Mouse (Mus musculus): ENCODE data around the gene Acot11. TPM values are rescaled to one million over a fixed set of nuclear protein-coding genes. Genes with fewer than 3 reads are reported as not detected.
"Not testable (repeated sequence)": the region's sequence is repeated elsewhere in the genome, so short reads cannot be mapped to it uniquely, and the experiment has no call there.

Gene Acot11
- polyA plus RNA-seq, 1 experiment: 4.8 TPM

- Histone ChIP-seq H3K4me3 (ENCODE audit: insufficient read depth, low read length) (no peak overlapping the region), H3K4me1 (ENCODE audit: control insufficient read depth, insufficient read depth, low read length) (no peaks in the 10 kb centered on the region), H3K27ac (ENCODE audit: insufficient read depth, low read length) (no peak overlapping the region)
- TF ChIP-seq POLR2A (IDR thresholded peaks at IDR 0.05; ENCODE audit: low read depth, low read length): no peak
- TF ChIP-seq CTCF (IDR thresholded peaks at IDR 0.05; ENCODE audit: borderline replicate concordance, insufficient read depth, low read length): peak; percentile 78
These were observed 55.1 kb downstream of the Acot11 start for GRCm38 (mm10) chr4:106749699-106750098.

- Histone ChIP-seq H3K4me1 (ENCODE audit: control insufficient read depth, insufficient read depth, low read length) (no peaks in the 10 kb centered on the region), H3K4me3 (ENCODE audit: insufficient read depth, low read length) (no peak overlapping the region), H3K27ac (ENCODE audit: insufficient read depth, low read length) (no peak overlapping the region)
- no peak for TF ChIP-seq POLR2A (IDR thresholded peaks at IDR 0.05; ENCODE audit: low read depth, low read length)
- no peak for TF ChIP-seq CTCF (IDR thresholded peaks at IDR 0.05; ENCODE audit: borderline replicate concordance, insufficient read depth, low read length)
These were observed 57.7 kb downstream of the Acot11 start for GRCm38 (mm10) chr4:106747001-106747580.

- Histone ChIP-seq H3K4me3 (ENCODE audit: insufficient read depth, low read length) (no peak overlapping the region), H3K4me1 (ENCODE audit: control insufficient read depth, insufficient read depth, low read length) (no peaks in the 10 kb centered on the region), H3K27ac (ENCODE audit: insufficient read depth, low read length) (no peak overlapping the region)
- TF ChIP-seq CTCF (IDR thresholded peaks at IDR 0.05; ENCODE audit: borderline replicate concordance, insufficient read depth, low read length) (no peak), POLR2A (IDR thresholded peaks at IDR 0.05; ENCODE audit: low read depth, low read length) (no peak)
These were observed 58.9 kb downstream of the Acot11 start for GRCm38 (mm10) chr4:106745862-106746261.

GRCm38 (mm10) chr4:106737904-106738303 is 66.9 kb downstream of the Acot11 start:
- H3K27ac ChIP-seq (ENCODE audit: insufficient read depth, low read length): no peak overlapping the region
- H3K4me3 ChIP-seq (ENCODE audit: insufficient read depth, low read length): no peak overlapping the region
- TF ChIP-seq CTCF (IDR thresholded peaks at IDR 0.05; ENCODE audit: borderline replicate concordance, insufficient read depth, low read length) (no peak), POLR2A (IDR thresholded peaks at IDR 0.05; ENCODE audit: low read depth, low read length) (no peak)
- no peaks in the 10 kb centered on the region for H3K4me1 ChIP-seq (ENCODE audit: control insufficient read depth, insufficient read depth, low read length)

- H3K27ac ChIP-seq (ENCODE audit: insufficient read depth, low read length); H3K4me1 ChIP-seq (ENCODE audit: control insufficient read depth, insufficient read depth, low read length); H3K4me3 ChIP-seq (ENCODE audit: insufficient read depth, low read length): not testable (repeated sequence)
These were observed 67.9 kb downstream of the Acot11 start for GRCm38 (mm10) chr4:106736884-106737283.

- H3K4me3 ChIP-seq (ENCODE audit: insufficient read depth, low read length): no peak within 1 kb of the TSS
- TF ChIP-seq CTCF (IDR thresholded peaks at IDR 0.05; ENCODE audit: borderline replicate concordance, insufficient read depth, low read length) (no peak), POLR2A (IDR thresholded peaks at IDR 0.05; ENCODE audit: low read depth, low read length) (no peak)
- no peaks in the 10 kb centered on the region for H3K4me1 ChIP-seq (ENCODE audit: control insufficient read depth, insufficient read depth, low read length)
- H3K27ac ChIP-seq (ENCODE audit: insufficient read depth, low read length): no peak within 1 kb of the TSS
These were observed 71.2 kb downstream of the Acot11 start, which contains the start of gene Fam151a for GRCm38 (mm10) chr4:106733636-106734035. Gene Fam151a (plus strand): TSS chr4:106733889.

- H3K4me1 ChIP-seq (ENCODE audit: control insufficient read depth, insufficient read depth, low read length): no peaks in the 10 kb centered on the region
- H3K4me3 ChIP-seq (ENCODE audit: insufficient read depth, low read length): no peak within 1 kb of the TSS
- TF ChIP-seq POLR2A (IDR thresholded peaks at IDR 0.05; ENCODE audit: low read depth, low read length) (no peak), CTCF (IDR thresholded peaks at IDR 0.05; ENCODE audit: borderline replicate concordance, insufficient read depth, low read length) (no peak)
- no peak within 1 kb of the TSS for H3K27ac ChIP-seq (ENCODE audit: insufficient read depth, low read length)
These were observed 74.0 kb downstream of the Acot11 start, which contains the start of gene Mroh7 for GRCm38 (mm10) chr4:106730814-106731213. Gene Mroh7 (minus strand): TSS chr4:106730925.

- TF ChIP-seq CTCF (IDR thresholded peaks at IDR 0.05; ENCODE audit: borderline replicate concordance, insufficient read depth, low read length) (no peak), POLR2A (IDR thresholded peaks at IDR 0.05; ENCODE audit: low read depth, low read length) (no peak)
- H3K4me3 ChIP-seq (ENCODE audit: insufficient read depth, low read length): no peak overlapping the region
These were observed 84.2 kb downstream of the Acot11 start for GRCm38 (mm10) chr4:106720631-106721030.

GRCm38 (mm10) chr4:106713622-106714021 is 91.2 kb downstream of the Acot11 start:
- H3K4me3 ChIP-seq (ENCODE audit: insufficient read depth, low read length): no peak overlapping the region
- TF ChIP-seq CTCF (IDR thresholded peaks at IDR 0.05; ENCODE audit: borderline replicate concordance, insufficient read depth, low read length): no peak
- TF ChIP-seq POLR2A (IDR thresholded peaks at IDR 0.05; ENCODE audit: low read depth, low read length): no peak
- H3K27ac ChIP-seq (ENCODE audit: insufficient read depth, low read length): no peak overlapping the region
- H3K4me1 ChIP-seq (ENCODE audit: control insufficient read depth, insufficient read depth, low read length): no peaks in the 10 kb centered on the region

More at GRCm38 (mm10) chr4:106720631-106721030, 84.2 kb downstream of the Acot11 start:
- Histone ChIP-seq H3K27ac (ENCODE audit: insufficient read depth, low read length) (no peak overlapping the region), H3K4me1 (ENCODE audit: control insufficient read depth, insufficient read depth, low read length) (no peaks in the 10 kb centered on the region)

GRCm38 (mm10) chr4:106708408-106708807 is 96.4 kb downstream of the Acot11 start:
- no peaks in the 10 kb centered on the region for H3K4me1 ChIP-seq (ENCODE audit: control insufficient read depth, insufficient read depth, low read length)
- TF ChIP-seq CTCF (IDR thresholded peaks at IDR 0.05; ENCODE audit: borderline replicate concordance, insufficient read depth, low read length): peak; percentile 96
- no peak for TF ChIP-seq POLR2A (IDR thresholded peaks at IDR 0.05; ENCODE audit: low read depth, low read length)
- no peak overlapping the region for H3K4me3 ChIP-seq (ENCODE audit: insufficient read depth, low read length)
- H3K27ac ChIP-seq (ENCODE audit: insufficient read depth, low read length): no peak overlapping the region

All from embryonic fibroblast, embryonic 13.5 days (primary cell).